Mouse (Mus musculus) induced T-regulatory cell, adult 2 months (primary cell): Measurements from ENCODE around the gene Ptprcap.

ENCODE experiments used
- DNase-seq: peaks from one replicate; pipeline ENCODE4 v3.0.0-alpha.2; 2012; ENCODE audit warnings: low read depth

The Ptprcap gene

GRCm38 (mm10) chr19:4166678-4167476 lies 13.5 kb downstream of the Ptprcap start:
- no peak for DNase-seq

- peak; percentile 99 for DNase-seq
These were observed 16.0 kb downstream of the Ptprcap start for GRCm38 (mm10) chr19:4169378-4169784.

- DNase-seq = no peak
These were observed 16.4 kb downstream of the Ptprcap start for GRCm38 (mm10) chr19:4169810-4170209.

DNA sequence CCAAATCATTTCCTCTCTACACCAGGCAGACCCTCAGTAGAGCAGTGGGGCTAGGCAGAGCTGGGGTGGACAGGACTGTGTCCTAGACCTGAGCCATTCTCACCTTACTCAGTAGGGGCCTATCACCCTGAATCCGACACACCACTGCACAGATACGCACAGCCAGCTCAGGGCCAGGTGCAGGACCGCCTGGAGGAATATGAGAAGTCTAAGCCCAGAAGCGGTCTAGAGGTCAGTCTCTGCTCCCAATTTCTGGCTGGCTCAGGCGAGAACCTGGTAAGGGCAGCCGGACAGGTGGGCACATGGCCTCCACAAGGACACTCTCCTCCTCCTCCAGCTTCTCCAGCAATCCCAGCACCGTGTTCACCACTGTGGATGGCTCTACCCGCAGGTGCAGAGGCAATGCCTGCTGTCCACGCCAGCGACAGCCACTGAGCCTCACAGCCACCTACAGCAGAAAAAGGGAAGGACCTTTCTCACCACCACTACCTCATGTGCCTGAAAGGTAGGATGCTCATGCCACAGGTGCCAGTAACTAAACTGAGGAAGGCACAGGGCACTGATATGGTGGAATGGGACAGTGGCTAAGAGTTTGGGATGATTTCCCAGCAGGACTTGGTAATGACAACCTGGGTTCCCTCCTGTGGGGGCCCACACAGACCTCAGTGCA lies 17.5 kb downstream of the Ptprcap start:
- no peak for DNase-seq

GRCm38 (mm10) chr19:4171393-4172290 lies 18.2 kb downstream of the Ptprcap start:
- DNase-seq = no peak

DNA sequence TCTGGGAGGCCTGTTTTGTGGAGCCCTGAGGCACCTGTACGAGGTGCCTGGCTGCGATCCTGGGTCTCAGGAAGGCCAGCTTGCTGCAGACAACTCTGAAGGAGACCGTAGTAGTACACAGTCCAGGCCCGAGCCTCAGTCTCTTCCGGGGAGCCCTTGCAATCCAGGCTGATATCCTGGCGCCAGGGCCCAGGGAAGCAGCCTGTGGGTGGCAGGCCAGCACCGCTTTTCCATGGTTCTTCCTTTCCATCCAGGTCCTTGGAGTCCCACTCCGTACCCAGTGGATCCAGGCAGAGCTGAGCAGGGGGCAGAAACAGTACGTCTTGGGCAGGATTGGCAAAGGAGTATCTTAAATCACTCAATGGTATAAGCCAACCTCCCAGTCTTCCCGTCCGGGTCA lies 19.5 kb downstream of the Ptprcap start:
- no peak for DNase-seq

- no peak for DNase-seq
These were observed 22.1 kb downstream of the Ptprcap start, which contains the start of gene Carns1 for GRCm38 (mm10) chr19:4175368-4175947. Gene Carns1, minus strand, starts transcription at chr19:4175479.

GRCm38 (mm10) chr19:4180411-4180810 lies 27.0 kb downstream of the Ptprcap start:
- no peak for DNase-seq

- peak; percentile 87 for DNase-seq
These were observed 28.5 kb downstream of the Ptprcap start for GRCm38 (mm10) chr19:4181892-4182291.

GRCm38 (mm10) chr19:4183689-4184088 lies 30.3 kb downstream of the Ptprcap start:
- no peak for DNase-seq

- DNase-seq = peak; percentile 92
These were observed 31.9 kb downstream of the Ptprcap start for GRCm38 (mm10) chr19:4184976-4185975.

DNA sequence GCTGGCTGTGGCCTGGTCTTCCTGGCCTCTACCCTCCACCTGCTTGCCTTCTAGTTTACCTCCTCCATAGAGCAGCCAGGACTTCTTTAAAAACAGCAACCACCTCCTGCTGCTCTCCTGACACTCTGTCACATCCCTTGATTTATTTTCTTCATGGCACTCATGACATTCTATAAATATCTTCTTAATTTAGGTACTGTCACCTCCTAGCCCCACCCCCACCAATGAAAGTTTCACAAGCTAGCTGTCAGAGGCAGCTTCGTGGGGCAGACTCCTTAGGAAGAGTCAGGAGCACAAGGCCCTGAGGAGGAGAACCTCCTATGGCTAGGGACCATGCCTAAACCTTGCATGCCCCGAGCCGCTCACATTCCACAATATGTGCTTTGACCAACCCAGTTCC lies 33.9 kb downstream of the Ptprcap start:
- no peak for DNase-seq

GRCm38 (mm10) chr19:4189051-4189620 lies 35.7 kb downstream of the Ptprcap start:
- DNase-seq = peak; percentile 68

DNA sequence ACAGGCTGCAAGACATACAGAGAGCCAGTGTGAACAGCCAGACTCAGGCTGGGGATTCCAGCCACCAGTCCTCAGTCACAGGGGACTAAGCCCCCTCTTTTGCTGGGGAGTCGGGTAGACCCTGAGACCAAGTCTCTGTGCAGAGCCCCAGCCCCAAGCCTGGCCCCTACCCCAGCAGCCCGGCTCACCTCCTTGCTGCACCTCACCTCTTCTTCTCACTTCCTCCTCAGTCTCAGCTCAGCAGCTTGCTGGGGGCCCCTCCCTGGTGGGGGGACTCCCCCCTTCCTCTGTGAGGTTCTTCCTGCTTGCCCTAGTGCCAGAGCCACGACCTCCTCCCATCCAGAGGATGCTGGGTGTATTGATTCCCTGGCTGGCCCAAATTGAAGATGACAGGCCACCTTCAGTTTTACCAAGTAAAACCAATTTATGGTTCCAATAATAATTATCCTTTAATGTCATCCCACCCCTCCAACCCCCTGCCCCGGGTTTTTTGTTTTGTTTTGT lies 37.5 kb downstream of the Ptprcap start, which contains the start of gene Tbc1d10c:
TSS of gene Tbc1d10c (minus strand) at position 454 of the 504 bp plus-strand sequence.
- DNase-seq = peak; percentile 89

- DNase-seq = peak; percentile 98
These were observed 38.3 kb downstream of the Ptprcap start, which contains the start of gene Ppp1ca for GRCm38 (mm10) chr19:4191528-4192250. Gene Ppp1ca, plus strand, starts transcription at chr19:4192065.

GRCm38 (mm10) chr19:4192251-4192985 lies 39.0 kb downstream of the Ptprcap start:
- no peak for DNase-seq

DNA sequence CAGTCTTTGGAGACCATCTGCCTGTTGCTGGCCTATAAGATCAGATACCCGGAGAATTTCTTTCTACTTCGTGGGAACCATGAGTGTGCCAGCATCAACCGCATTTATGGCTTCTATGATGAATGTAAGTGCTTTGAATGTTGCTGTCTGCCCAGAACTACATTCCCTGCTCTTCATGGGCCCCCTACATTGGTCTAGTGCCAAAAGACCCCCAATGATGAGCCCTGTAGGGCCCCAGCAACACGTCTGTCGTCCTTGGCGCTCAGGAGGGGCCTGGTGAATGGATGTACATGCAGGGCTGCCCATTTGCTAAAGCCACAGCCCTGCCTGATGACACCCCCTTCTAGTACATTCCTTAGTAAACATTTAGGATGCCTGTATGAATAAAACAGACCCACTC lies 39.7 kb downstream of the Ptprcap start:
- no peak for DNase-seq

DNA sequence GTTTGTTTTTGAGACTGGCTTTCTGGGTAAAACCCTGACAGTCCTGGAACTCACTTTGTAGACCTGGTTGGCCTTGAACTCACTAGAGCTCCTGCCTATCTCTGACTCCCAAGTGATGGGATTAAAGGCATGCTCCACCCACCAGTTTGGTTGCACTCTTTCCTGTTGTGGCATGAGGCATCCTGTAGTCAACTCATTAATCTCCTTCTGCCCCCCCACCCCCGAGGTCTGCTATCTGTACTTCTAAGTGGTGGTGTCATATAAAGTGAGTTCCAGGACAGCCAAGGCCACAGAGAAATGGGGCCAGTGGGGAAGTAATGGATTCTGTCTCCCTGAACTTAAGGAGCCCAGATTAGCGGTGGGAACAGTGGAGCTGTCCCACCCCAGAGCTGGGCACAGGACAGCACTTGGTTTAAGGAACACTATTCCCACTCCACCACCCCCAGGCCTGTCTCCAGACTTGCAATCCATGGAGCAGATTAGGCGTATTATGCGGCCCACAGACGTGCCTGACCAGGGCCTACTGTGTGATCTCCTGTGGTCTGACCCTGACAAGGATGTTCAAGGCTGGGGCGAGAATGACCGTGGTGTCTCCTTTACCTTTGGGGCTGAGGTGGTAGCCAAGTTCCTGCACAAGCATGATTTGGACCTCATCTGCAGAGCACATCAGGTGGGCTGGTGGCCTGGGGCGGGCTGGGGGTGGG lies 40.8 kb downstream of the Ptprcap start:
- DNase-seq = peak; percentile 45
